Comparison of ENCODE assay signal across 10 mouse cellular contexts in the genomic region with DNA sequence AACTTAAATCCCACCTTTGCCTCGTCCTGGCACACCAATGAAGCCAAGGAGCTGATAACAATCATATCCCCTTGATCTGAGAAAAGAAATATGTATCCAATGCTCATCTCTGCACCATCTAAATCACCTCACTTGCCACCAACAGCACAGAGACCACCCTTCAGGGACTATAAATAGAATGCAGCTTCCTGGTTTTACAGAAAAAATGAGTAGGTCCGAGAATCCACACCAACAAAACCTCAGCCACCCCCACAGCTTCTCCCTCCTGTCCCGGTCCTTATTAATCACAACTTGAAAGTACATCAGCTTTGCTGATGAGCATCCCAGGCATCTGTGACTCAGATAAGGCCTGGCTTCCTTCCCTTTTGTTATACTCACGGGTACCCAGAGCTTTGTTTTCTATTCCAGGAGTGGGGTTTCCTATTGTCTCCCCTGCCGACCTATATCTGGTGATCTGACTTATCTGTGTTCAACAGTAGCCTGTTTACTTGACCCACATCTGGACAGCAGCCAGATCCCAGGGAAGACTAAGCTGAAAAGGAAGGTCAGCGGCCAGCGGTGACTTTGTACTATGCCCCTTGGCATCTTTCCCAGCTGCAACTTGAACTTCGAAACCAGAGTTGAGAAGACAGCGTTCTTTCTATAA. TPM values are rescaled to one million over a fixed set of nuclear protein-coding genes. Genes with fewer than 3 reads are reported as not detected.
A peak's percentile ranks its signal among the peaks of the same experiment; 100 is the strongest.
DNase-seq lines count a peak whose midpoint lies in the region; ATAC-seq and TF ChIP-seq lines count a peak whose summit lies in the region.
"Had no signal": no experiment of that assay in that cellular context is flagged by ENCODE, and none has a peak within 500 bp of the region (broad histone marks: within the 10 kb centered on the region; RNA-seq: fewer than 3 reads in every experiment).

No protein-coding gene starts in this region.

- no peaks in the 10 kb centered on the region; the same call in 1 of the 2 replicates for H3K4me1 ChIP-seq in heart, embryonic 11.5 days (ENCODE audit: control insufficient read depth, insufficient read depth, low read length)
- no peaks in the 10 kb centered on the region for H3K4me1 ChIP-seq in thymus, adult 2 months (replicated peaks; ENCODE audit: control insufficient read depth, insufficient read depth, low read length)
- H3K4me1 ChIP-seq: embryonic facial prominence, embryonic 13.5 days; neural tube, embryonic 12.5 days had no signal

- H3K27me3 ChIP-seq in heart, embryonic 11.5 days (ENCODE audit: control insufficient read depth, insufficient read depth, low read length): no peaks in the 10 kb centered on the region
- H3K27me3 ChIP-seq in thymus, adult 2 months (ENCODE audit: control insufficient read depth, insufficient read depth, low read length): no peaks in the 10 kb centered on the region
- H3K27me3 ChIP-seq: embryonic facial prominence, embryonic 13.5 days; neural tube, embryonic 12.5 days had no signal

- TF ChIP-seq POLR2A in thymus, adult 2 months (IDR thresholded peaks at IDR 0.05; ENCODE audit: control insufficient read depth, extremely low read depth, insufficient read depth, low read length, poor library complexity): no peak

- H3K4me3 ChIP-seq in heart, embryonic 11.5 days (ENCODE audit: low read depth, low read length): no peak overlapping the region
- no peak overlapping the region for H3K4me3 ChIP-seq in thymus, adult 2 months (ENCODE audit: control insufficient read depth, insufficient read depth, low read length)
- H3K4me3 ChIP-seq: embryonic facial prominence, embryonic 13.5 days; neural tube, embryonic 12.5 days had no signal

- H3K9ac ChIP-seq in heart, embryonic 11.5 days (ENCODE audit: low read depth, low read length): no peak overlapping the region
- H3K9ac ChIP-seq: embryonic facial prominence, embryonic 13.5 days; neural tube, embryonic 12.5 days had no signal

- peak; percentile 35 for DNase-seq in embryo, embryonic 10 days (ENCODE audit: low spot score)
- DNase-seq in embryo, embryonic 9.5 days (ENCODE audit: extremely low spot score): no peak
- peak; percentile 94 to 96 for DNase-seq in adrenal gland, postnatal 36 days
- DNase-seq in kidney, postnatal 25 days: peak; percentile 99
- DNase-seq in mesoderm, embryonic 11.5 days (ENCODE audit: low read depth, low spot score): peak; percentile 15
- DNase-seq in thymus, adult 2 months: no peak
- no peak for DNase-seq in cerebellum, adult 9-10 months

- H3K9me3 ChIP-seq in heart, embryonic 11.5 days (replicated peaks; ENCODE audit: control insufficient read depth, low read length): no peaks in the 10 kb centered on the region
- H3K9me3 ChIP-seq: embryonic facial prominence, embryonic 13.5 days; neural tube, embryonic 12.5 days had no signal

- ATAC-seq in heart, embryonic 11.5 days (replicated peaks; ENCODE audit: insufficient number of reproducible peaks, low FRiP score, low TSS enrichment): peak; percentile 39; the same call in 1 of the 2 replicates

- WGBS in heart, embryonic 11.5 days (ENCODE audit: insufficient replicate concordance): 39% methylated on average over 9 of the region's 9 CpGs
- 25% methylated on average over 9 of the region's 9 CpGs for WGBS in thymus, adult 2 months

- no peak for TF ChIP-seq CTCF in thymus, adult 2 months (IDR thresholded peaks at IDR 0.05; ENCODE audit: borderline replicate concordance, control insufficient read depth, extremely low read depth, insufficient read depth, low read length, poor library complexity)

- no peaks in the 10 kb centered on the region for H3K36me3 ChIP-seq in heart, embryonic 11.5 days (ENCODE audit: control insufficient read depth, insufficient read depth, low read length)
- H3K36me3 ChIP-seq in thymus, adult 2 months (ENCODE audit: control insufficient read depth, insufficient read depth, low read length): no peaks in the 10 kb centered on the region
- H3K36me3 ChIP-seq: embryonic facial prominence, embryonic 13.5 days; neural tube, embryonic 12.5 days had no signal

- H3K4me2 ChIP-seq in heart, embryonic 11.5 days: peak overlapping the region; percentile 3; the same call in 1 of the 2 replicates
- H3K4me2 ChIP-seq: embryonic facial prominence, embryonic 13.5 days; neural tube, embryonic 12.5 days had no signal

- H3K27ac ChIP-seq in heart, embryonic 11.5 days (ENCODE audit: low read depth, low read length): no peak overlapping the region
- H3K27ac ChIP-seq in thymus, adult 2 months (ENCODE audit: control insufficient read depth, insufficient read depth, low read length): no peak overlapping the region
- H3K27ac ChIP-seq: embryonic facial prominence, embryonic 13.5 days; neural tube, embryonic 12.5 days had no signal

RNA-seq across cellular contexts. Expression of gene Ndel1, which starts 7.0 kb away (rescaled TPM):
- total RNA-seq in adrenal gland, postnatal 36 days (2021): 10 to 100 TPM; 58.4 to 81.8 TPM
- polyA plus RNA-seq in heart, embryonic 11.5 days (2014; fragmentation: Nextera tagmentation; extraction: Ambion mirVana): 52.5 and 59.9 TPM in 2 replicates
- polyA plus RNA-seq in thymus, adult 2 months (2012; rRNA removed): 51.3 and 57.0 TPM in 2 replicates

RNA-seq across cellular contexts. Expression of gene Rnf222, which starts 23.7 kb away (rescaled TPM):
- under 1 TPM in 1 of 2 experiments, not detected in 1; 0.13 TPM for total RNA-seq in adrenal gland, postnatal 36 days (2021)
- polyA plus RNA-seq in heart, embryonic 11.5 days (2014; fragmentation: Nextera tagmentation; extraction: Ambion mirVana): 0.11 and 0.18 TPM in 2 replicates
- polyA plus RNA-seq in thymus, adult 2 months (2012; rRNA removed): 0.04 TPM in 1 of 2 replicates, not detected in the other

RNA-seq across cellular contexts. Expression of gene Rpl26, which starts 36.7 kb away (rescaled TPM):
- 1,000 to 10,000 TPM; 1,232 to 1,254 TPM for total RNA-seq in adrenal gland, postnatal 36 days (2021)
- polyA plus RNA-seq in heart, embryonic 11.5 days (2014; fragmentation: Nextera tagmentation; extraction: Ambion mirVana): 719 and 795 TPM in 2 replicates
- 869 and 1,133 TPM in 2 replicates for polyA plus RNA-seq in thymus, adult 2 months (2012; rRNA removed)

Comparison
In these comparisons a context has a peak if more than half of its experiments do, and no peak if none do; other contexts are left out.
1. DNase-seq: peak in embryo, embryonic 10 days (single experiment), adrenal gland, postnatal 36 days (2 of 2), kidney, postnatal 25 days (2 of 2) and mesoderm, embryonic 11.5 days (single experiment); none in embryo, embryonic 9.5 days (single experiment), thymus, adult 2 months (single experiment) and cerebellum, adult 9-10 months (single experiment).